Comparison of ENCODE assay signal across 9 mouse cellular contexts in the genomic region with DNA sequence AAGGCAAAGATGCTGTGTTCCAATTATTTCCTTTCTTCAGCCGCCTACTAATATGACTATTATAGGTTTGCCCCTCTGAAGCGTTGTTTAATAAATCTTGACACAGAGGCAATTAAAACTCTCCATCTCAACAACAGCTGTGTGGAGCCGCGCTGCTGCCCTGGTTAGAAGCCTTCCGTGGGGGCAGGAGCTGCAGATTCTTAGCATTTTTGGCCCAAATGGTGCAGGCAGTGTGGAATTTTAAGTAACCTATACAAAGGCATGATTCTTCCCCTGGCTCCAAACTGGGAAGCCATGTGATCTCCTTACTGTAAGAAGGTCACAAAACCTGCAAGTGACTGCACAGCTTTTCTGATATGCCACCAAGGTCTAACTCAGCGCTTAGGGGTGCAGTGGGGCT.
DNase-seq lines count a peak whose midpoint lies in the region; ATAC-seq lines count a peak whose summit lies in the region.
"Had no signal": no experiment of that assay in that cellular context is flagged by ENCODE, and none has a peak within 500 bp of the region (broad histone marks: within the 10 kb centered on the region; RNA-seq: fewer than 3 reads in every experiment).

No protein-coding gene starts in this region.

- peak; percentile 43 for DNase-seq in embryo, embryonic 10 days (ENCODE audit: low spot score)
- DNase-seq in embryo, embryonic 9.5 days (ENCODE audit: extremely low spot score), result no peak
- DNase-seq in midbrain, embryonic 10.5 days (ENCODE audit: low spot score), result no peak
- DNase-seq in retina, postnatal 1 day, result peak; percentile 61
- no peak for DNase-seq in cerebellum, adult 18-20 months
- DNase-seq in adrenal gland, postnatal 10 days, result no peak

- H3K36me3 ChIP-seq in midbrain, embryonic 12.5 days, result no peaks in the 10 kb centered on the region
- no peaks in the 10 kb centered on the region for H3K36me3 ChIP-seq in midbrain, embryonic 10.5 days
- H3K36me3 ChIP-seq in hindbrain, embryonic 15.5 days, result no peaks in the 10 kb centered on the region

- no peak for ATAC-seq in midbrain, embryonic 12.5 days (ENCODE audit: low FRiP score, low read depth)
- ATAC-seq in hindbrain, embryonic 15.5 days (ENCODE audit: low FRiP score, low read depth), result peak; percentile 61; the same call in 1 of the 2 replicates
- ATAC-seq: lung, postnatal 0 days had no signal

- no peak overlapping the region for H3K9ac ChIP-seq in midbrain, embryonic 12.5 days (replicated peaks)
- no peak overlapping the region for H3K9ac ChIP-seq in hindbrain, embryonic 15.5 days

- peak overlapping the region; percentile 46; the same call in 1 of the 2 replicates for H3K27ac ChIP-seq in midbrain, embryonic 12.5 days (replicated peaks)
- no peak overlapping the region for H3K27ac ChIP-seq in midbrain, embryonic 10.5 days (replicated peaks)
- peak overlapping the region; percentile 69 for H3K27ac ChIP-seq in hindbrain, embryonic 15.5 days (replicated peaks)

- H3K4me3 ChIP-seq in midbrain, embryonic 12.5 days, result no peak overlapping the region
- no peak overlapping the region for H3K4me3 ChIP-seq in midbrain, embryonic 10.5 days
- no peak overlapping the region for H3K4me3 ChIP-seq in hindbrain, embryonic 15.5 days

- WGBS in midbrain, embryonic 12.5 days, result 64% methylated on average over 6 of the region's 6 CpGs
- WGBS in midbrain, embryonic 10.5 days, result 85% methylated on average over 6 of the region's 6 CpGs
- whole genome bisulfite sequencing in hindbrain, embryonic 15.5 days, result 52% methylated on average over 6 of the region's 6 CpGs

- peaks cover 15% of the 10 kb centered on the region for H3K4me1 ChIP-seq in midbrain, embryonic 12.5 days
- H3K4me1 ChIP-seq in midbrain, embryonic 10.5 days, result peaks cover 18% of the 10 kb centered on the region
- H3K4me1 ChIP-seq in hindbrain, embryonic 15.5 days (replicated peaks), result peaks cover 21% of the 10 kb centered on the region

- no peaks in the 10 kb centered on the region for H3K27me3 ChIP-seq in midbrain, embryonic 12.5 days
- no peaks in the 10 kb centered on the region for H3K27me3 ChIP-seq in midbrain, embryonic 10.5 days (ENCODE audit: low read depth, poor library complexity, severe bottlenecking)
- no peaks in the 10 kb centered on the region for H3K27me3 ChIP-seq in hindbrain, embryonic 15.5 days

- H3K4me2 ChIP-seq in midbrain, embryonic 12.5 days (replicated peaks), result no peak overlapping the region
- no peak overlapping the region for H3K4me2 ChIP-seq in hindbrain, embryonic 15.5 days

- H3K9me3 ChIP-seq in midbrain, embryonic 12.5 days, result no peaks in the 10 kb centered on the region
- H3K9me3 ChIP-seq in midbrain, embryonic 10.5 days (replicated peaks), result peaks cover 6% of the 10 kb centered on the region; the same call in 1 of the 2 replicates
- no peaks in the 10 kb centered on the region for H3K9me3 ChIP-seq in hindbrain, embryonic 15.5 days

Comparison
In these comparisons a context has a peak if more than half of its experiments do, and no peak if none do; other contexts are left out.
1. DNase-seq: peak in embryo, embryonic 10 days (single experiment) and retina, postnatal 1 day (single experiment); none in embryo, embryonic 9.5 days (single experiment), midbrain, embryonic 10.5 days (single experiment), cerebellum, adult 18-20 months (0 of 2) and adrenal gland, postnatal 10 days (single experiment).